Comparison of ENCODE assay signal across 24 mouse cellular contexts in genomic region chr9:72558780-72559179, GRCm38 (mm10).
"Had no signal": no experiment of that assay in that cellular context is flagged by ENCODE, and none has a peak within 500 bp of the region (broad histone marks: within the 10 kb centered on the region; RNA-seq: fewer than 3 reads in every experiment).

No protein-coding gene starts in this region.

- H3K4me3 ChIP-seq: gastrocnemius, adult 2 months; heart, adult 2 months; heart, embryonic 13.5 days; heart, embryonic 15.5 days; hindbrain, embryonic 13.5 days; hindbrain, embryonic 15.5 days; limb, embryonic 10.5 days; limb, embryonic 12.5 days had no signal

- H3K36me3 ChIP-seq: heart, embryonic 13.5 days; heart, embryonic 15.5 days; hindbrain, embryonic 13.5 days; hindbrain, embryonic 15.5 days; limb, embryonic 10.5 days had no signal

- H3K27ac ChIP-seq: gastrocnemius, adult 2 months; heart, adult 2 months; heart, embryonic 13.5 days; heart, embryonic 15.5 days; hindbrain, embryonic 13.5 days; hindbrain, embryonic 15.5 days; hindbrain, postnatal 0 days; limb, embryonic 10.5 days; limb, embryonic 12.5 days had no signal

- H3K4me1 ChIP-seq: heart, embryonic 13.5 days; heart, embryonic 15.5 days; hindbrain, embryonic 13.5 days; hindbrain, embryonic 15.5 days; limb, embryonic 10.5 days; limb, embryonic 12.5 days had no signal

- H3K27me3 ChIP-seq: heart, embryonic 13.5 days; heart, embryonic 15.5 days; hindbrain, embryonic 13.5 days; hindbrain, embryonic 15.5 days; limb, embryonic 12.5 days had no signal

- DNase-seq: gastrocnemius, adult 2 months; gastrocnemius, postnatal 10 days; gastrocnemius, postnatal 25 days; heart, adult 11 months; heart, adult 2 months; heart, postnatal 14 days; heart, postnatal 36 days; kidney, adult 11 months; kidney, adult 8-10 months; kidney, postnatal 10 days; kidney, postnatal 25 days; kidney, postnatal 4 days; layer of hippocampus, adult 9-11 months; layer of hippocampus, postnatal 36 days had no signal

- H3K4me2 ChIP-seq: heart, embryonic 11.5 days; heart, embryonic 13.5 days; heart, embryonic 15.5 days; hindbrain, embryonic 13.5 days; hindbrain, embryonic 15.5 days; limb, embryonic 12.5 days; liver, embryonic 11.5 days had no signal

- H3K9me3 ChIP-seq: heart, embryonic 13.5 days; heart, embryonic 15.5 days; hindbrain, embryonic 13.5 days; hindbrain, embryonic 15.5 days; limb, embryonic 10.5 days; limb, embryonic 12.5 days had no signal

- ATAC-seq: hindbrain, postnatal 0 days; intestine, embryonic 16.5 days had no signal

- H3K9ac ChIP-seq: heart, embryonic 13.5 days; heart, embryonic 15.5 days; hindbrain, embryonic 13.5 days; hindbrain, embryonic 15.5 days; limb, embryonic 12.5 days had no signal
